Mouse (Mus musculus) bone marrow macrophage, adult 2 months (primary cell): Measurements from ENCODE around the gene Tcerg1l. TPM values are rescaled to one million over a fixed set of nuclear protein-coding genes. Genes with fewer than 3 reads are reported as not detected.

Source experiments
- H3K27ac ChIP-seq: 2 replicates; pipeline ENCODE4 v1.5.1; 2012; ENCODE audit warnings: low read depth, low read length; ENCODE audit not compliant: insufficient read depth
- H3K4me1 ChIP-seq: 2 replicates; pipeline ENCODE4 v1.6.1; 2012; ENCODE audit warnings: low read length; ENCODE audit not compliant: control insufficient read depth, insufficient read depth
- H3K4me3 ChIP-seq: 2 replicates; pipeline ENCODE4 v1.5.1; 2012; ENCODE audit warnings: mild to moderate bottlenecking, low read length, moderate library complexity; ENCODE audit not compliant: insufficient read depth
- CTCF ChIP-seq: IDR thresholded peaks from 2 replicates; pipeline ENCODE4 v1.5.1; 2012; ENCODE audit warnings: low read depth, mild to moderate bottlenecking, low read length, moderate library complexity
- POLR2A ChIP-seq: IDR thresholded peaks from 2 replicates; pipeline ENCODE4 v1.6.1; 2012; ENCODE audit warnings: mild to moderate bottlenecking, low read depth, low read length, borderline replicate concordance
- polyA plus RNA-seq: library from polyadenylated mRNA; stranded (reverse); fragments of >200 nt; gene quantifications from 2 replicates; pipeline ENCODE4 v1.2.4, GENCODE M21; 2012; ENCODE audit not compliant: missing spikeins, insufficient read depth, insufficient read length

Tcerg1l gene
- polyA plus RNA-seq, 1 experiment, result not detected

- Histone ChIP-seq H3K27ac (no peak overlapping the region), H3K4me3 (no peak overlapping the region), H3K4me1 (no peaks in the 10 kb centered on the region)
- TF ChIP-seq CTCF, result no peak
- TF ChIP-seq POLR2A, result no peak
Measured at GRCm38 (mm10) chr7:138365519-138365918, 32.0 kb downstream of the Tcerg1l start.

GRCm38 (mm10) chr7:138357475-138357874, 40.1 kb downstream of the Tcerg1l start:
- Histone ChIP-seq H3K4me1 (no peaks in the 10 kb centered on the region), H3K4me3 (no peak overlapping the region), H3K27ac (no peak overlapping the region)
- TF ChIP-seq CTCF (no peak), POLR2A (no peak)

GRCm38 (mm10) chr7:138356655-138357449, 40.7 kb downstream of the Tcerg1l start:
- Histone ChIP-seq H3K27ac (no peak overlapping the region), H3K4me1 (no peaks in the 10 kb centered on the region), H3K4me3 (no peak overlapping the region)
- TF ChIP-seq POLR2A (no peak), CTCF (no peak)

GRCm38 (mm10) chr7:138345451-138345850, 52.1 kb downstream of the Tcerg1l start:
- Histone ChIP-seq H3K4me3 (no peak overlapping the region), H3K27ac (no peak overlapping the region)
- TF ChIP-seq CTCF (no peak), POLR2A (no peak)

GRCm38 (mm10) chr7:138338451-138338850, 59.1 kb downstream of the Tcerg1l start:
- TF ChIP-seq POLR2A (no peak), CTCF (no peak)
- H3K27ac ChIP-seq, result no peak overlapping the region
- no peak overlapping the region for H3K4me3 ChIP-seq
- no peaks in the 10 kb centered on the region for H3K4me1 ChIP-seq

More at GRCm38 (mm10) chr7:138345451-138345850, 52.1 kb downstream of the Tcerg1l start:
- H3K4me1 ChIP-seq, result no peaks in the 10 kb centered on the region

- H3K4me1 ChIP-seq, result no peaks in the 10 kb centered on the region
- no peak overlapping the region for H3K4me3 ChIP-seq
- H3K27ac ChIP-seq, result no peak overlapping the region
- no peak for TF ChIP-seq POLR2A
- TF ChIP-seq CTCF, result no peak
Measured at GRCm38 (mm10) chr7:138337946-138338345, 59.6 kb downstream of the Tcerg1l start.

GRCm38 (mm10) chr7:138332504-138333168, 64.9 kb downstream of the Tcerg1l start:
- H3K4me1 ChIP-seq, result no peaks in the 10 kb centered on the region
- H3K27ac ChIP-seq, result no peak overlapping the region
- TF ChIP-seq POLR2A (no peak), CTCF (no peak)
- H3K4me3 ChIP-seq, result no peak overlapping the region

GRCm38 (mm10) chr7:138331266-138331665, 66.3 kb downstream of the Tcerg1l start:
- no peaks in the 10 kb centered on the region for H3K4me1 ChIP-seq
- TF ChIP-seq POLR2A (no peak), CTCF (no peak)
- H3K4me3 ChIP-seq, result no peak overlapping the region
- H3K27ac ChIP-seq, result no peak overlapping the region

GRCm38 (mm10) chr7:138328637-138329036, 68.9 kb downstream of the Tcerg1l start:
- no peak overlapping the region for H3K27ac ChIP-seq
- no peak for TF ChIP-seq CTCF
- no peak for TF ChIP-seq POLR2A
- no peak overlapping the region for H3K4me3 ChIP-seq
- no peaks in the 10 kb centered on the region for H3K4me1 ChIP-seq

- TF ChIP-seq CTCF (no peak), POLR2A (no peak)
- H3K27ac ChIP-seq, result no peak overlapping the region
- no peak overlapping the region for H3K4me3 ChIP-seq
Measured at GRCm38 (mm10) chr7:138326760-138327159, 70.8 kb downstream of the Tcerg1l start.

More at GRCm38 (mm10) chr7:138326760-138327159, 70.8 kb downstream of the Tcerg1l start:
- H3K4me1 ChIP-seq, result no peaks in the 10 kb centered on the region
